Mouse (Mus musculus) heart, postnatal 4 days (tissue): ENCODE measurements at regions not wholly inside any gene's neighbourhood (a gene's known extent, or its start where the extent isn't known, plus 50 kb on each side); places are given as distances from the start of the nearest gene placed in this dataset.

Experiments used
- DNase-seq: peaks from one replicate; pipeline ENCODE4 v3.0.0; 2021

- no peak for DNase-seq
Measured at GRCm38 (mm10) chr12:5547698-5548097, 172.2 kb upstream of the Klhl29 start.

- DNase-seq = no peak
Measured at GRCm38 (mm10) chr12:5542701-5543100, 167.2 kb upstream of the Klhl29 start.

GRCm38 (mm10) chr12:5496299-5496698 lies 120.8 kb upstream of the Klhl29 start:
- no peak for DNase-seq

- no peak for DNase-seq
Measured at GRCm38 (mm10) chr12:5494657-5495512, 119.4 kb upstream of the Klhl29 start.

- no peak for DNase-seq
Measured at GRCm38 (mm10) chr12:5464250-5464899, 88.9 kb upstream of the Klhl29 start.

- no peak for DNase-seq
Measured at GRCm38 (mm10) chr12:5453157-5453556, 77.7 kb upstream of the Klhl29 start.

GRCm38 (mm10) chr12:5443730-5444129 lies 68.2 kb upstream of the Klhl29 start:
- no peak for DNase-seq

GRCm38 (mm10) chr12:5443091-5443531 lies 67.6 kb upstream of the Klhl29 start:
- no peak for DNase-seq

GRCm38 (mm10) chr12:5442679-5443078 lies 67.2 kb upstream of the Klhl29 start:
- no peak for DNase-seq

GRCm38 (mm10) chr12:5440482-5440881 lies 65.0 kb upstream of the Klhl29 start:
- no peak for DNase-seq

- DNase-seq = no peak
Measured at GRCm38 (mm10) chr12:5435876-5436275, 60.4 kb upstream of the Klhl29 start.

GRCm38 (mm10) chr12:5434060-5434459 lies 58.6 kb upstream of the Klhl29 start:
- DNase-seq = no peak

GRCm38 (mm10) chr12:5432688-5433087 lies 57.2 kb upstream of the Klhl29 start:
- no peak for DNase-seq

- DNase-seq = no peak
Measured at GRCm38 (mm10) chr12:5428733-5429132, 53.3 kb upstream of the Klhl29 start.
